Mouse (Mus musculus) forebrain, embryonic 13.5 days (tissue): ENCODE data around the gene Atg4d. TPM values are rescaled to one million over a fixed set of nuclear protein-coding genes. Genes with fewer than 3 reads are reported as not detected.
A peak's percentile ranks its signal among the peaks of the same experiment; 100 is the strongest.
"Not testable (repeated sequence)": the region's sequence is repeated elsewhere in the genome, so short reads cannot be mapped to it uniquely, and the experiment has no call there.

Experiments used
- ATAC-seq: fragments of 200-750 bp; cut with Nextera tagmentation; 2 replicates; pipeline ENCODE4 v1.8.0; 2017
- H3K27ac ChIP-seq: fragments of 300-500 bp; sonication (generic); 2 replicates; pipeline ENCODE4 v1.5.1; 2015; ENCODE audit warnings: inconsistent platforms, mild to moderate bottlenecking, moderate library complexity
- H3K27me3 ChIP-seq: fragments of 300-500 bp; sonication (generic); 2 replicates; pipeline ENCODE4 v1.6.1; 2015; ENCODE audit warnings: mild to moderate bottlenecking, inconsistent platforms
- H3K36me3 ChIP-seq: fragments of 300-500 bp; sonication (generic); 2 replicates; pipeline ENCODE4 v1.6.1; 2015; ENCODE audit warnings: mild to moderate bottlenecking, inconsistent platforms; ENCODE audit not compliant: poor library complexity, severe bottlenecking
- H3K4me1 ChIP-seq: fragments of 300-500 bp; sonication (generic); 2 replicates; pipeline ENCODE4 v1.6.1; 2015; ENCODE audit warnings: inconsistent platforms
- H3K4me2 ChIP-seq: fragments of 300-500 bp; sonication (generic); 2 replicates; pipeline ENCODE4 v1.6.1; 2015; ENCODE audit warnings: inconsistent platforms, mild to moderate bottlenecking, moderate library complexity
- H3K4me3 ChIP-seq: fragments of 300-500 bp; sonication (generic); 2 replicates; pipeline ENCODE4 v1.5.1; 2015; ENCODE audit warnings: mild to moderate bottlenecking, inconsistent platforms
- H3K9ac ChIP-seq: fragments of 300-500 bp; sonication (generic); 2 replicates; pipeline ENCODE4 v1.6.1; 2015; ENCODE audit warnings: mild to moderate bottlenecking, inconsistent platforms
- H3K9me3 ChIP-seq: fragments of 300-500 bp; sonication (generic); replicated peaks from 2 replicates; pipeline ENCODE4 v1.6.1; 2016; ENCODE audit warnings: inconsistent platforms
- WGBS: fragments of 180-500 bp; shearing (Covaris S2); methylation state at CpG from one replicate; pipeline ENCODE4 v1.1.7; 2015; 5-methylcytosine and 5-hydroxymethylcytosine counted together
- polyA plus RNA-seq: library from polyadenylated mRNA; unstranded; fragments of >200 nt; fragmentation: Nextera tagmentation; extraction: Ambion mirVana; gene quantifications from 2 replicates; pipeline ENCODE4 v1.2.1, GENCODE M21; 2015

The Atg4d gene
- polyA plus RNA-seq, 1 experiment from 2014 or later = 60.2 TPM

GRCm38 (mm10) chr9:21261831-21262230 lies 3.3 kb upstream of the Atg4d start:
- H3K4me3 ChIP-seq = no peak overlapping the region
- no peak overlapping the region for H3K4me2 ChIP-seq
- 65% methylated on average over 2 of the region's 2 CpGs for WGBS
- peaks cover 1% of the 10 kb centered on the region for H3K36me3 ChIP-seq
- peaks cover 13% of the 10 kb centered on the region for H3K4me1 ChIP-seq
- H3K27me3 ChIP-seq = peaks cover 3% of the 10 kb centered on the region; the same call in 1 of the 2 replicates
- no peak overlapping the region for H3K9ac ChIP-seq
- H3K9me3 ChIP-seq = no peaks in the 10 kb centered on the region
- ATAC-seq = no peak
- H3K27ac ChIP-seq = no peak overlapping the region

DNA sequence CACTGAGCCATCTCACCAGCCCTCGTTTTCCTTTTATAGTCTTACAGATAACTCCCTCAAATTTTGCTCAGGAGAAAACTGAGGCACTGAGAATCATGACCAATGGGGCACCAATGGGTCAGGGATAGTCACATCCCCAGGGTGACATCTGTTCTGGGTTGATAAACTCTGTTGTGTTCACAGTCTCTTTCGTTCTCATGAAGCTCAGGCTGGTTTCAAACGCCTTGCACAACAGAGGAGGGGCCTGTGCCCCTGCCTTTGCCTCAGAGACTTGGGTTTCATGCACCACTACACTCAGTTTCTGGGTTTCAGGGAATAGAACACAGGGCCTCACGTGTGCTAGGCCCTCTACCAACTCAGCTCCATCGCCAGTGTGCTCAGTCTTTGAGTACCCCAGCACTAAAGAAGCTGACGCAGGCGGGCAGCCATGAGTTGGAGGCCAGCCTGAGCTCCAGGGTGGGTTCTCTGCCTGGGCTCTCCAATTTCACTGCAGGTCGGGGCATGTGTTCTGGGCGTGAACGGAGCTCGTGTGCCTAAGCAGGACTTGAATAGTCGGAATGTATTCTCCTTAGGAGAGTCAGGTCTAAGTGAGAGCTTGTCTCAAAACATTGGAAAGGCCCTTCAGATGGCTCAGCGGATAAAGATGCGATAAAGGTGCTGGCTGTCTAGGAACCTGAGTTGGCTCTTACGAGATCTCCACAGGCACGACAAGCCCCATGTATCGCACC lies 657 bp upstream of the Atg4d start:
- Histone ChIP-seq H3K36me3 (peaks cover 25% of the 10 kb centered on the region), H3K27me3 (peaks cover 3% of the 10 kb centered on the region; the same call in 1 of the 2 replicates), H3K4me1 (peaks cover 15% of the 10 kb centered on the region), H3K4me2 (peak overlapping the region; percentile 93), H3K9me3 (no peaks in the 10 kb centered on the region), H3K9ac (peak overlapping the region; percentile 67), H3K27ac (peak overlapping the region; percentile 36), H3K4me3 (peak overlapping the region; percentile 89)
- WGBS = 17% methylated on average over 17 of the region's 17 CpGs
- peak; percentile 25 for ATAC-seq

DNA sequence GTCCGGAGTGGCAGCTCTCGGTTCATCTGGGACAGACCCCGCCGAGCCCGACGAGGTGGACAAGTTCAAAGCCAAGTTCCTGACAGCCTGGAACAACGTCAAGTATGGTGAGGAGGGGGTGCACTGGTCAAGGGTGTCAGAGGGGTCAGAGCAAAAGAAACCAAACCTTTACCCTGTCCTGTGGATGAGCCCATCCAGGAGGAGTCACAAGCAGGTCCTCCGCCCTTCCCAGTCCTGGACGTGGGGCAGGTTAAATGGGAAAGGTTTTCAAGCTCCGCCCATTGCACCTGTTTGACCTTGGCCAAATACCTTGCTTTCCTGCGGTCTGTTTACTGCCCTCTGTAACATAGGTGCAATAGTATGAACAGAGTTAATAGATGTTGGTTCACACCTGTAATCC lies 518 bp downstream of the Atg4d start:
- peak overlapping the region; percentile 89 for H3K4me3 ChIP-seq
- peaks cover 15% of the 10 kb centered on the region for H3K4me1 ChIP-seq
- H3K4me2 ChIP-seq = peak overlapping the region; percentile 93
- 6% methylated on average over 11 of the region's 11 CpGs for whole genome bisulfite sequencing
- ATAC-seq = no peak
- H3K9me3 ChIP-seq = no peaks in the 10 kb centered on the region
- peak overlapping the region; percentile 91 for H3K9ac ChIP-seq
- peak overlapping the region; percentile 57; the same call in 1 of the 2 replicates for H3K27ac ChIP-seq
- peaks cover 36% of the 10 kb centered on the region for H3K36me3 ChIP-seq
- H3K27me3 ChIP-seq = peaks cover 3% of the 10 kb centered on the region; the same call in 1 of the 2 replicates

- peaks cover 15% of the 10 kb centered on the region for H3K4me1 ChIP-seq
- ATAC-seq = no peak
- no peaks in the 10 kb centered on the region for H3K9me3 ChIP-seq
- H3K27me3 ChIP-seq = peaks cover under 1% of the 10 kb centered on the region; the same call in 1 of the 2 replicates
- H3K36me3 ChIP-seq = peaks cover 48% of the 10 kb centered on the region
- no peak overlapping the region for H3K4me3 ChIP-seq
- peak overlapping the region; percentile 93; the same call in 1 of the 2 replicates for H3K4me2 ChIP-seq
- WGBS = 90% methylated on average over 5 of the region's 5 CpGs
- H3K27ac ChIP-seq = no peak overlapping the region
- 0 out of 2 replicates have a peak overlapping the region, but pooled peaks have one; percentile 91 for H3K9ac ChIP-seq
Measured at GRCm38 (mm10) chr9:21266889-21267288, 1.8 kb downstream of the Atg4d start.

DNA sequence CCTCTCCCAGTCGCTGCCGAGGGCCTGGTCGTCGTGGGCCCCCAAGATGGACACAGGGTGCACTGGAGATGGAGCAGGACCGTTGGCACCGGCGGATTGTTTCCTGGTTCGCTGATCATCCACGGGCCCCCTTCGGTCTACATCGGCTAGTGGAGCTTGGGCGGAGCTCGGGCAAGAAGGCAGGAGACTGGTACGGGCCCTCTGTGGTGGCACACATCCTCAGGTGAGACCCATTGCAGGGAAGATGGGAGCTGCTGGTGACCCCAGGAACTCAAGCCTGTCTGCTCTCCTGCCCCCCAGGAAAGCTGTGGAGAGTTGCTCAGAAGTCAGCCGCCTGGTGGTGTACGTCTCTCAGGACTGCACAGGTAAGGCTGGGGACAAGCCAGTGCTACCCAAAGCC lies 3.2 kb downstream of the Atg4d start:
- no peak for ATAC-seq
- Histone ChIP-seq H3K4me3 (no peak overlapping the region), H3K4me2 (no peak overlapping the region), H3K36me3 (peaks cover 62% of the 10 kb centered on the region), H3K9me3 (no peaks in the 10 kb centered on the region), H3K4me1 (peaks cover 15% of the 10 kb centered on the region), H3K27ac (no peak overlapping the region), H3K27me3 (no peaks in the 10 kb centered on the region), H3K9ac (no peak overlapping the region)
- WGBS = 94% methylated on average over 16 of the region's 16 CpGs

GRCm38 (mm10) chr9:21269590-21269989 lies 4.5 kb downstream of the Atg4d start:
- not testable (repeated sequence) for H3K4me2 ChIP-seq, H3K27ac ChIP-seq, ATAC-seq, H3K27me3 ChIP-seq, H3K9me3 ChIP-seq, H3K4me3 ChIP-seq, H3K9ac ChIP-seq
- Histone ChIP-seq H3K4me1 (peaks cover 15% of the 10 kb centered on the region), H3K36me3 (peaks cover 75% of the 10 kb centered on the region)
- WGBS = 94% methylated on average over 5 of the region's 5 CpGs

- H3K36me3 ChIP-seq = peaks cover 97% of the 10 kb centered on the region
- H3K4me1 ChIP-seq = no peaks in the 10 kb centered on the region
- no peak overlapping the region for H3K27ac ChIP-seq
- no peaks in the 10 kb centered on the region for H3K27me3 ChIP-seq
- WGBS = 94% methylated on average over 9 of the region's 9 CpGs
- no peak overlapping the region for H3K4me3 ChIP-seq
- no peak overlapping the region for H3K4me2 ChIP-seq
- ATAC-seq = no peak
- H3K9ac ChIP-seq = no peak overlapping the region
- no peaks in the 10 kb centered on the region for H3K9me3 ChIP-seq
Measured at GRCm38 (mm10) chr9:21272391-21272790, 7.3 kb downstream of the Atg4d start.

DNA sequence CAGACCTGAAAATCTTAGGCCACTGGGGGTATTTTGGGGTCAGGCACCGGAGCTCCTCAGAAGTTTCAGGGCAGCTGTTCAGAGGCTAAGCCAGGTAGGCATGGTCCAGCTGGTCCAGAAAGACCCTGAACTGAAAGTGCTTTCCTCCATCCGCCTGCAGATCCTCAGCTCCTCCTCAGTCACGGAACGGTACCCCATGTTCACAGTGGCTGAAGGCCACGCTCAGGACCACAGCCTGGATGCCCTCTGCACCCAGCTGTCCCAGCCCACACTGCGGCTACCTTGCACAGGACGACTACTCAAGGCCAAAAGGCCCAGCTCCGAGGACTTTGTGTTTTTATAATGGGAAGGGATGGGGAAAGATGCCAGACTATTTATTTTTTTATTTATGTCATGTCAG lies 8.0 kb downstream of the Atg4d start:
- H3K36me3 ChIP-seq = peaks cover 99% of the 10 kb centered on the region
- no peak for ATAC-seq
- no peak overlapping the region for H3K9ac ChIP-seq
- H3K27ac ChIP-seq = no peak overlapping the region
- H3K9me3 ChIP-seq = no peaks in the 10 kb centered on the region
- H3K4me1 ChIP-seq = no peaks in the 10 kb centered on the region
- no peaks in the 10 kb centered on the region for H3K27me3 ChIP-seq
- H3K4me3 ChIP-seq = no peak overlapping the region
- no peak overlapping the region for H3K4me2 ChIP-seq
- 85% methylated on average over 8 of the region's 8 CpGs for WGBS

- Histone ChIP-seq H3K4me2 (no peak overlapping the region), H3K36me3 (peaks cover 96% of the 10 kb centered on the region), H3K27ac (no peak overlapping the region), H3K9me3 (no peaks in the 10 kb centered on the region), H3K27me3 (no peaks in the 10 kb centered on the region), H3K9ac (no peak overlapping the region), H3K4me1 (no peaks in the 10 kb centered on the region), H3K4me3 (no peak overlapping the region)
- no peak for ATAC-seq
- 88% methylated on average over 7 of the region's 7 CpGs for WGBS
Measured at GRCm38 (mm10) chr9:21273520-21274228, 8.6 kb downstream of the Atg4d start.

- H3K4me3 ChIP-seq = no peak overlapping the region
- no peaks in the 10 kb centered on the region for H3K9me3 ChIP-seq
- H3K27me3 ChIP-seq = no peaks in the 10 kb centered on the region
- ATAC-seq = no peak
- no peak overlapping the region for H3K27ac ChIP-seq
- peaks cover 95% of the 10 kb centered on the region for H3K36me3 ChIP-seq
- 96% methylated on average over 3 of the region's 3 CpGs for WGBS
- no peak overlapping the region for H3K4me2 ChIP-seq
- no peak overlapping the region for H3K9ac ChIP-seq
- no peaks in the 10 kb centered on the region for H3K4me1 ChIP-seq
Measured at GRCm38 (mm10) chr9:21274336-21274735, 9.2 kb downstream of the Atg4d start.

GRCm38 (mm10) chr9:21275013-21275710 lies 10.1 kb downstream of the Atg4d start:
- no peak for ATAC-seq

GRCm38 (mm10) chr9:21275727-21276126 lies 10.6 kb downstream of the Atg4d start:
- no peak for ATAC-seq
- H3K4me3 ChIP-seq = no peak overlapping the region
- no peaks in the 10 kb centered on the region for H3K4me1 ChIP-seq
- 91% methylated on average over 12 of the region's 12 CpGs for WGBS
- H3K4me2 ChIP-seq = no peak overlapping the region
- no peak overlapping the region for H3K27ac ChIP-seq
- no peaks in the 10 kb centered on the region for H3K9me3 ChIP-seq
- no peaks in the 10 kb centered on the region for H3K27me3 ChIP-seq
- no peak overlapping the region for H3K9ac ChIP-seq
- H3K36me3 ChIP-seq = peaks cover 96% of the 10 kb centered on the region

More at GRCm38 (mm10) chr9:21275013-21275710, 10.1 kb downstream of the Atg4d start:
- Histone ChIP-seq H3K9me3 (no peaks in the 10 kb centered on the region), H3K9ac (no peak overlapping the region), H3K4me1 (no peaks in the 10 kb centered on the region), H3K27ac (no peak overlapping the region), H3K36me3 (peaks cover 96% of the 10 kb centered on the region), H3K27me3 (no peaks in the 10 kb centered on the region), H3K4me2 (no peak overlapping the region), H3K4me3 (no peak overlapping the region)
- WGBS = 88% methylated on average over 7 of the region's 7 CpGs
